Mouse (Mus musculus): ENCODE measurements around the gene Stab2.

GRCm38 (mm10) chr10:86872591-86872990 is 135.2 kb downstream of the Stab2 start:
- TF ChIP-seq CTCF (IDR thresholded peaks at IDR 0.05) (no peak), EP300 (IDR thresholded peaks at IDR 0.05) (no peak)

Measured in lung, postnatal 0 days (tissue).